Comparison of ENCODE assay signal across 10 mouse cellular contexts in genomic region chr14:14054386-14054785, GRCm38 (mm10).
DNase-seq lines count a peak whose midpoint lies in the region; ATAC-seq lines count a peak whose summit lies in the region.
"Had no signal": no experiment of that assay in that cellular context is flagged by ENCODE, and none has a peak within 500 bp of the region (broad histone marks: within the 10 kb centered on the region; RNA-seq: fewer than 3 reads in every experiment).

No protein-coding gene starts in this region.

- peak; percentile 91 for ATAC-seq in forebrain, embryonic 13.5 days

- no peaks in the 10 kb centered on the region for H3K27me3 ChIP-seq in forebrain, embryonic 13.5 days
- H3K27me3 ChIP-seq: embryonic facial prominence, embryonic 15.5 days; limb, embryonic 12.5 days had no signal

- WGBS in forebrain, embryonic 13.5 days: 84% methylated on average over 2 of the region's 2 CpGs

- DNase-seq in kidney, postnatal 10 days: peak; percentile 24
- DNase-seq in kidney, adult 18-20 months: no peak
- peak; percentile 54 for DNase-seq in NIH3T3 (ENCODE audit: low read depth)
- DNase-seq in lung, postnatal 36 days: peak; percentile 50
- no peak for DNase-seq in ovary, postnatal 36 days (ENCODE audit: low spot score)
- DNase-seq in urinary bladder, postnatal 25 days (ENCODE audit: low spot score): no peak
- no peak for DNase-seq in gastrocnemius, postnatal 36 days

- H3K36me3 ChIP-seq in forebrain, embryonic 13.5 days (ENCODE audit: poor library complexity, severe bottlenecking): peaks cover 40% of the 10 kb centered on the region

- no peaks in the 10 kb centered on the region for H3K4me1 ChIP-seq in forebrain, embryonic 13.5 days
- H3K4me1 ChIP-seq: embryonic facial prominence, embryonic 15.5 days; limb, embryonic 12.5 days had no signal

- H3K9ac ChIP-seq in forebrain, embryonic 13.5 days: no peak overlapping the region
- H3K9ac ChIP-seq: embryonic facial prominence, embryonic 15.5 days; limb, embryonic 12.5 days had no signal

- no peak overlapping the region for H3K4me2 ChIP-seq in forebrain, embryonic 13.5 days
- H3K4me2 ChIP-seq: embryonic facial prominence, embryonic 15.5 days; limb, embryonic 12.5 days had no signal

- H3K4me3 ChIP-seq in forebrain, embryonic 13.5 days: no peak overlapping the region
- H3K4me3 ChIP-seq: embryonic facial prominence, embryonic 15.5 days; limb, embryonic 12.5 days had no signal

- no peaks in the 10 kb centered on the region for H3K9me3 ChIP-seq in forebrain, embryonic 13.5 days (replicated peaks)
- H3K9me3 ChIP-seq: embryonic facial prominence, embryonic 15.5 days; limb, embryonic 12.5 days had no signal

- intact Hi-C loops in gastrocnemius, postnatal 36 days (cut with DNase I): loop anchor here (5.0 kb wide), 1 partner anchor 42 kb away; no protein-coding TSS in a partner anchor

- no peak overlapping the region for H3K27ac ChIP-seq in forebrain, embryonic 13.5 days
- H3K27ac ChIP-seq: embryonic facial prominence, embryonic 15.5 days; limb, embryonic 12.5 days had no signal

Comparison
In these comparisons a context has a peak if more than half of its experiments do, and no peak if none do; other contexts are left out.
1. DNase-seq: peak in kidney, postnatal 10 days (single experiment), NIH3T3 (single experiment) and lung, postnatal 36 days (single experiment); none in kidney, adult 18-20 months (single experiment), ovary, postnatal 36 days (single experiment), urinary bladder, postnatal 25 days (single experiment) and gastrocnemius, postnatal 36 days (0 of 2).